ENCODE assay signal across 28 mouse cellular contexts in the genomic region with DNA sequence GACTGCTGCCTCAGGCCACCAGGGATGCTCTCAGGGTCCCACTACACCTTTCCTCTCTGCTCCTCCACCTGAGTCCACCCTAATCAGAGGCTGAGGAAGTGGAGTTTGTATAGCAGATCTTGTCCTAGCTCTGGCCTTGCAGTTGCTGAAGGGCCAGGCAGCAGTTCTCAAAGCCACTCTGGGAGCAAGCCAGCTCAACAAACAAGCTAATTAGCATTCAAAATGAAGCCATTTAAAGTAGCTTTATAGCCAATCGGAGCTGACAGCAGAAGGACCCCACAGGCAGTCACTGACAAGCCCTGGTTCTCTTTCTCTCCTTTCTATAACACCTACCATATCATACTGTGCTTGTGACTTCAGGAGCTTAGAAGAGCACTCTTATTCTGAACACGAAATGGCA. TPM values are rescaled to one million over a fixed set of nuclear protein-coding genes. Genes with fewer than 3 reads are reported as not detected.
DNase-seq lines count a peak whose midpoint lies in the region; ATAC-seq and TF ChIP-seq lines count a peak whose summit lies in the region.
"Had no signal": no experiment of that assay in that cellular context is flagged by ENCODE, and none has a peak within 500 bp of the region (broad histone marks: within the 10 kb centered on the region; RNA-seq: fewer than 3 reads in every experiment).

No protein-coding gene starts in this region.

- peak; percentile 38 for DNase-seq in midbrain, embryonic 14.5 days
- no peak for DNase-seq in midbrain, embryonic 11.5 days (ENCODE audit: low spot score, missing footprints)
- DNase-seq in ES-CJ7 (ENCODE audit: low read depth, low spot score) = peak; percentile 41
- DNase-seq in brain, embryonic 14.5 days (ENCODE audit: low read depth) = peak; percentile 68
- DNase-seq in thymus, adult 2 months = no peak
- DNase-seq: adrenal gland, postnatal 10 days; cerebellum, adult 11 months; cerebellum, adult 9-10 months; cerebellum, postnatal 36 days; gastrocnemius, postnatal 14 days; heart, adult 11 months; kidney, adult 11 months; kidney, postnatal 36 days; liver; lung, adult 2 months; lung, postnatal 10 days had no signal

- H3K27ac ChIP-seq in hindbrain, embryonic 16.5 days (ENCODE audit: low read depth, low read length) = no peak overlapping the region
- H3K27ac ChIP-seq in hindbrain, embryonic 13.5 days = no peak overlapping the region
- H3K27ac ChIP-seq in midbrain, embryonic 14.5 days (replicated peaks; ENCODE audit: low read depth, low read length) = no peak overlapping the region
- no peak overlapping the region for H3K27ac ChIP-seq in midbrain, embryonic 11.5 days (ENCODE audit: low read depth, low read length)
- H3K27ac ChIP-seq in thymus, adult 2 months (ENCODE audit: control insufficient read depth, insufficient read depth, low read length) = no peak overlapping the region
- H3K27ac ChIP-seq: heart, embryonic 10.5 days; heart, embryonic 15.5 days; hindbrain, embryonic 12.5 days; kidney, embryonic 15.5 days; layer of hippocampus, adult 2 months; liver, embryonic 14.5 days; macrophage had no signal

- no peak overlapping the region for H3K4me3 ChIP-seq in hindbrain, embryonic 16.5 days (ENCODE audit: low read length)
- no peak overlapping the region for H3K4me3 ChIP-seq in hindbrain, embryonic 13.5 days
- no peak overlapping the region for H3K4me3 ChIP-seq in midbrain, embryonic 14.5 days (replicated peaks; ENCODE audit: low read depth, low read length)
- H3K4me3 ChIP-seq in midbrain, embryonic 11.5 days (ENCODE audit: low read depth, low read length) = no peak overlapping the region
- H3K4me3 ChIP-seq in thymus, adult 2 months (ENCODE audit: control insufficient read depth, insufficient read depth, low read length) = no peak overlapping the region
- H3K4me3 ChIP-seq: heart, embryonic 10.5 days; heart, embryonic 15.5 days; hindbrain, embryonic 12.5 days; kidney, embryonic 15.5 days; layer of hippocampus, adult 2 months had no signal

- no peak overlapping the region for H3K9ac ChIP-seq in hindbrain, embryonic 16.5 days (ENCODE audit: low read depth, low read length)
- H3K9ac ChIP-seq in hindbrain, embryonic 13.5 days = no peak overlapping the region
- no peak overlapping the region for H3K9ac ChIP-seq in midbrain, embryonic 14.5 days (replicated peaks; ENCODE audit: low read length)
- H3K9ac ChIP-seq in midbrain, embryonic 11.5 days (ENCODE audit: low read length) = no peak overlapping the region
- H3K9ac ChIP-seq: heart, embryonic 15.5 days; hindbrain, embryonic 12.5 days; kidney, embryonic 15.5 days; liver, embryonic 14.5 days had no signal

- TF ChIP-seq POLR2A in brain, embryonic 14.5 days (IDR thresholded peaks at IDR 0.05; ENCODE audit: borderline replicate concordance, extremely low read depth, insufficient read depth, insufficient read length, poor library complexity, severe bottlenecking) = no peak
- TF ChIP-seq POLR2A in thymus, adult 2 months (IDR thresholded peaks at IDR 0.05; ENCODE audit: control insufficient read depth, extremely low read depth, insufficient read depth, low read length, poor library complexity) = no peak

- no peaks in the 10 kb centered on the region for H3K36me3 ChIP-seq in hindbrain, embryonic 16.5 days (ENCODE audit: control insufficient read depth, insufficient read depth, low read length)
- H3K36me3 ChIP-seq in hindbrain, embryonic 13.5 days = no peaks in the 10 kb centered on the region
- H3K36me3 ChIP-seq in midbrain, embryonic 14.5 days (ENCODE audit: control insufficient read depth, insufficient read depth, low read length) = no peaks in the 10 kb centered on the region
- H3K36me3 ChIP-seq in midbrain, embryonic 11.5 days (ENCODE audit: control insufficient read depth, insufficient read depth, low read length) = no peaks in the 10 kb centered on the region
- no peaks in the 10 kb centered on the region for H3K36me3 ChIP-seq in thymus, adult 2 months (ENCODE audit: control insufficient read depth, insufficient read depth, low read length)
- H3K36me3 ChIP-seq: G1E; heart, embryonic 10.5 days; heart, embryonic 15.5 days; hindbrain, embryonic 12.5 days; kidney, embryonic 15.5 days had no signal

- no peak for TF ChIP-seq CTCF in brain, embryonic 14.5 days (IDR thresholded peaks at IDR 0.05; ENCODE audit: borderline replicate concordance, extremely low read depth, insufficient read depth, insufficient read length)
- TF ChIP-seq CTCF in thymus, adult 2 months (IDR thresholded peaks at IDR 0.05; ENCODE audit: borderline replicate concordance, control insufficient read depth, extremely low read depth, insufficient read depth, low read length, poor library complexity) = no peak

- H3K4me1 ChIP-seq in hindbrain, embryonic 16.5 days (ENCODE audit: control insufficient read depth, insufficient read depth, low read depth, low read length) = peaks cover under 1% of the 10 kb centered on the region
- H3K4me1 ChIP-seq in hindbrain, embryonic 13.5 days (replicated peaks) = peaks cover 10% of the 10 kb centered on the region
- no peaks in the 10 kb centered on the region for H3K4me1 ChIP-seq in midbrain, embryonic 14.5 days (ENCODE audit: control insufficient read depth, insufficient read depth, low read length)
- no peaks in the 10 kb centered on the region for H3K4me1 ChIP-seq in midbrain, embryonic 11.5 days (ENCODE audit: control insufficient read depth, insufficient read depth, low read length)
- H3K4me1 ChIP-seq in thymus, adult 2 months (replicated peaks; ENCODE audit: control insufficient read depth, insufficient read depth, low read length) = no peaks in the 10 kb centered on the region
- H3K4me1 ChIP-seq: heart, embryonic 10.5 days; heart, embryonic 15.5 days; kidney, embryonic 15.5 days had no signal

- peak; percentile 40; the same call in 1 of the 2 replicates for ATAC-seq in hindbrain, embryonic 16.5 days
- ATAC-seq in hindbrain, embryonic 13.5 days (ENCODE audit: low FRiP score) = no peak
- no peak for ATAC-seq in midbrain, embryonic 14.5 days (ENCODE audit: low FRiP score, low TSS enrichment)
- ATAC-seq in midbrain, embryonic 11.5 days (ENCODE audit: low FRiP score) = no peak
- ATAC-seq: CD4-positive, CD25-positive, alpha-beta regulatory T cell, adult 4 months; inflammation-experienced regulatory T-cells, adult 6 months had no signal

- WGBS in hindbrain, embryonic 16.5 days = 33% methylated on average over 2 of the region's 2 CpGs
- 22% methylated on average over 2 of the region's 2 CpGs for WGBS in hindbrain, embryonic 13.5 days
- WGBS in midbrain, embryonic 14.5 days = 21% methylated on average over 2 of the region's 2 CpGs
- 35% methylated on average over 2 of the region's 2 CpGs for WGBS in midbrain, embryonic 11.5 days
- 78% methylated on average over 2 of the region's 2 CpGs for WGBS in thymus, adult 2 months

- H3K9me3 ChIP-seq in hindbrain, embryonic 16.5 days (ENCODE audit: control insufficient read depth, low read length) = no peaks in the 10 kb centered on the region
- no peaks in the 10 kb centered on the region for H3K9me3 ChIP-seq in hindbrain, embryonic 13.5 days
- no peaks in the 10 kb centered on the region for H3K9me3 ChIP-seq in midbrain, embryonic 14.5 days (ENCODE audit: control insufficient read depth, low read length)
- H3K9me3 ChIP-seq in midbrain, embryonic 11.5 days (ENCODE audit: control insufficient read depth, low read length) = no peaks in the 10 kb centered on the region
- H3K9me3 ChIP-seq: heart, embryonic 10.5 days; heart, embryonic 15.5 days; hindbrain, embryonic 12.5 days; kidney, embryonic 15.5 days had no signal

- H3K4me2 ChIP-seq in hindbrain, embryonic 16.5 days (ENCODE audit: low read length) = no peak overlapping the region
- no peak overlapping the region for H3K4me2 ChIP-seq in hindbrain, embryonic 13.5 days
- no peak overlapping the region for H3K4me2 ChIP-seq in midbrain, embryonic 14.5 days (ENCODE audit: low read length)
- no peak overlapping the region for H3K4me2 ChIP-seq in midbrain, embryonic 11.5 days
- H3K4me2 ChIP-seq: heart, embryonic 15.5 days; hindbrain, embryonic 12.5 days; kidney, embryonic 15.5 days had no signal

- H3K27me3 ChIP-seq in hindbrain, embryonic 16.5 days (replicated peaks; ENCODE audit: control insufficient read depth, insufficient read depth, low read length) = no peaks in the 10 kb centered on the region
- 0 out of 2 replicates have a peak, but pooled peaks cover 2% of the 10 kb centered on the region for H3K27me3 ChIP-seq in hindbrain, embryonic 13.5 days
- H3K27me3 ChIP-seq in midbrain, embryonic 14.5 days (ENCODE audit: control insufficient read depth, insufficient read depth, low read length) = no peaks in the 10 kb centered on the region
- no peaks in the 10 kb centered on the region for H3K27me3 ChIP-seq in midbrain, embryonic 11.5 days (ENCODE audit: control insufficient read depth, insufficient read depth, low read length)
- H3K27me3 ChIP-seq in thymus, adult 2 months (ENCODE audit: control insufficient read depth, insufficient read depth, low read length) = no peaks in the 10 kb centered on the region
- H3K27me3 ChIP-seq: heart, embryonic 15.5 days; hindbrain, embryonic 12.5 days; kidney, embryonic 15.5 days had no signal

RNA-seq across cellular contexts. Expression of a gene that starts 21.6 kb away (rescaled TPM):
- polyA plus RNA-seq in hindbrain, embryonic 16.5 days (2015; fragmentation: Nextera tagmentation; extraction: Ambion mirVana) = 7.4 and 8.0 TPM in 2 replicates
- polyA plus RNA-seq in hindbrain, embryonic 13.5 days (2015; fragmentation: Nextera tagmentation; extraction: Ambion mirVana) = 3.5 and 3.6 TPM in 2 replicates
- 6.0 and 6.4 TPM in 2 replicates for polyA plus RNA-seq in midbrain, embryonic 14.5 days (2014; fragmentation: Nextera tagmentation; extraction: Ambion mirVana)
- polyA plus RNA-seq in midbrain, embryonic 11.5 days (2014; fragmentation: Nextera tagmentation; extraction: Ambion mirVana) = 1.8 and 2.0 TPM in 2 replicates
- 5.2 and 7.3 TPM in 2 replicates for polyA plus RNA-seq in brain, embryonic 14.5 days (2012; rRNA removed)
- 13.2 and 25.6 TPM in 2 replicates for polyA plus RNA-seq in thymus, adult 2 months (2012; rRNA removed)

Comparison
In these comparisons a context has a peak if more than half of its experiments do, and no peak if none do; other contexts are left out.
1. DNase-seq: peak in midbrain, embryonic 14.5 days (single experiment), ES-CJ7 (single experiment) and brain, embryonic 14.5 days (single experiment); none in midbrain, embryonic 11.5 days (single experiment) and thymus, adult 2 months (single experiment).